Mouse (Mus musculus) liver, embryonic 14.5 days (tissue): Measurements from ENCODE around the gene Slc18a2.

Source experiments
- CTCF ChIP-seq: IDR thresholded peaks from 2 replicates; pipeline ENCODE4 v1.5.1; 2016; ENCODE audit warnings: antibody characterized with exemption, low read depth, control low read depth
- EP300 ChIP-seq: IDR thresholded peaks from 2 replicates; pipeline ENCODE4 v1.6.1; 2016; ENCODE audit warnings: antibody characterized with exemption, low read depth

DNA sequence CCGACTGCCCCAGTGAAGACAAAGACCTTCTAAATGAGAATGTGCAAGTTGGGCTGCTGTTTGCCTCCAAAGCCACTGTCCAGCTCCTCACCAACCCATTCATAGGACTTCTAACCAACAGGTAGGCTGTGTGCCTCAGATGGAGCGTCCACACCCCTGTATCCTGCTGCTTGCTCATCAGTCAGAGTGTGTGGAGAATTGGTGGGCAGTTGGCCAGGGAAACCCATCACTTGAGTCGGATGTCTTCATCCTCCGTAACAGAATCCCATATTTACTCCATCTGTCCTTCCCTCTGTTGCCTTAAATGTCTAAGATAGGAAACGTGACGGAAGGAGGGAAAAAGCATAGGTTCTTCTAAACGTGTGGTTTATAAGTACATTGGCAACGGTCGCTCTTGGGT lies 2.5 kb downstream of the Slc18a2 start:
- TF ChIP-seq CTCF (no peak), EP300 (no peak)
